Mouse (Mus musculus) hindbrain, embryonic 16.5 days (tissue): ENCODE data around the gene Tenm2. TPM values are rescaled to one million over a fixed set of nuclear protein-coding genes. Genes with fewer than 3 reads are reported as not detected.

Experiments used
- ATAC-seq: fragments of 200-750 bp; cut with Nextera tagmentation; 2 replicates; pipeline ENCODE4 v1.8.0; 2017; ENCODE audit warnings: moderate TSS enrichment, moderate library complexity
- H3K27ac ChIP-seq: fragments of 300-500 bp; sonication (generic); 2 replicates; pipeline ENCODE4 v1.5.1; 2014; ENCODE audit warnings: low read depth, mild to moderate bottlenecking, control low read depth, low read length, moderate library complexity
- H3K27me3 ChIP-seq: fragments of 300-500 bp; sonication (generic); replicated peaks from 2 replicates; pipeline ENCODE4 v1.6.1; 2014; ENCODE audit warnings: low read length; ENCODE audit not compliant: control insufficient read depth, insufficient read depth
- H3K36me3 ChIP-seq: fragments of 300-500 bp; sonication (generic); 2 replicates; pipeline ENCODE4 v1.6.1; 2014; ENCODE audit warnings: mild to moderate bottlenecking, low read length, moderate library complexity, mixed read lengths; ENCODE audit not compliant: control insufficient read depth, insufficient read depth
- H3K4me1 ChIP-seq: fragments of 300-500 bp; sonication (generic); 2 replicates; pipeline ENCODE4 v1.6.1; 2014; ENCODE audit warnings: low read depth, low read length; ENCODE audit not compliant: control insufficient read depth, insufficient read depth
- H3K4me2 ChIP-seq: fragments of 300-500 bp; sonication (generic); 2 replicates; pipeline ENCODE4 v1.6.1; 2014; ENCODE audit warnings: mild to moderate bottlenecking, low read length, control low read depth, moderate library complexity
- H3K4me3 ChIP-seq: fragments of 300-500 bp; sonication (generic); 2 replicates; pipeline ENCODE4 v1.5.1; 2014; ENCODE audit warnings: mild to moderate bottlenecking, low read length, control low read depth, moderate library complexity
- H3K9ac ChIP-seq: fragments of 300-500 bp; sonication (generic); 2 replicates; pipeline ENCODE4 v1.6.1; 2014; ENCODE audit warnings: low read depth, mild to moderate bottlenecking, control low read depth, low read length, moderate library complexity
- H3K9me3 ChIP-seq: fragments of 300-500 bp; sonication (generic); 2 replicates; pipeline ENCODE4 v1.6.1; 2014; ENCODE audit warnings: mild to moderate bottlenecking, low read length, moderate library complexity; ENCODE audit not compliant: control insufficient read depth
- WGBS: fragments of 180-500 bp; shearing (Covaris S2); extraction: QIAGEN DNeasy Blood & Tissue Kit; methylation state at CpG from one replicate; pipeline ENCODE4 v1.1.7; 2014; 5-methylcytosine and 5-hydroxymethylcytosine counted together
- polyA plus RNA-seq: library from polyadenylated mRNA; unstranded; fragments of >200 nt; fragmentation: Nextera tagmentation; extraction: Ambion mirVana; gene quantifications from 2 replicates; pipeline ENCODE4 v1.2.1, GENCODE M21; 2015

Tenm2 gene
- polyA plus RNA-seq, 1 experiment from 2014 or later = 33.2 TPM

- peak; percentile 80 for ATAC-seq
- Histone ChIP-seq H3K27ac (peak overlapping the region; percentile 72), H3K4me2 (no peak overlapping the region), H3K36me3 (no peaks in the 10 kb centered on the region), H3K9me3 (no peaks in the 10 kb centered on the region), H3K9ac (0 out of 2 replicates have a peak overlapping the region, but pooled peaks have one; percentile 5), H3K4me1 (peaks cover 41% of the 10 kb centered on the region), H3K4me3 (no peak overlapping the region), H3K27me3 (no peaks in the 10 kb centered on the region)
- WGBS = 21% methylated on average over 10 of the region's 10 CpGs
These were observed 1129.1 kb downstream of the Tenm2 start for GRCm38 (mm10) chr11:36106639-36107038.

- Histone ChIP-seq H3K9me3 (no peaks in the 10 kb centered on the region), H3K27me3 (no peaks in the 10 kb centered on the region), H3K4me2 (no peak overlapping the region), H3K4me3 (no peak overlapping the region), H3K9ac (no peak overlapping the region), H3K4me1 (peaks cover 26% of the 10 kb centered on the region), H3K36me3 (no peaks in the 10 kb centered on the region), H3K27ac (no peak overlapping the region)
- 27% methylated on average over 6 of the region's 6 CpGs for WGBS
- ATAC-seq = peak; percentile 34; the same call in 1 of the 2 replicates
These were observed 1132.2 kb downstream of the Tenm2 start for GRCm38 (mm10) chr11:36103556-36103955.

GRCm38 (mm10) chr11:36096219-36096618 lies 1139.5 kb downstream of the Tenm2 start:
- H3K4me1 ChIP-seq = peaks cover 3% of the 10 kb centered on the region; the same call in 1 of the 2 replicates
- H3K4me3 ChIP-seq = no peak overlapping the region
- no peaks in the 10 kb centered on the region for H3K9me3 ChIP-seq
- peak; percentile 87 for ATAC-seq
- 0 out of 2 replicates have a peak overlapping the region, but pooled peaks have one; percentile 0 for H3K27ac ChIP-seq
- 48% methylated on average over 14 of the region's 14 CpGs for WGBS
- H3K36me3 ChIP-seq = no peaks in the 10 kb centered on the region
- no peak overlapping the region for H3K9ac ChIP-seq
- no peaks in the 10 kb centered on the region for H3K27me3 ChIP-seq
- no peak overlapping the region for H3K4me2 ChIP-seq

GRCm38 (mm10) chr11:36090210-36090609 lies 1145.6 kb downstream of the Tenm2 start:
- Histone ChIP-seq H3K9ac (no peak overlapping the region), H3K27me3 (no peaks in the 10 kb centered on the region), H3K4me2 (no peak overlapping the region), H3K36me3 (no peaks in the 10 kb centered on the region), H3K4me1 (no peaks in the 10 kb centered on the region), H3K27ac (no peak overlapping the region), H3K4me3 (no peak overlapping the region), H3K9me3 (no peaks in the 10 kb centered on the region)
- ATAC-seq = no peak
- 14% methylated on average over 3 of the region's 3 CpGs for WGBS

GRCm38 (mm10) chr11:36081399-36082053 lies 1154.2 kb downstream of the Tenm2 start:
- Histone ChIP-seq H3K27ac (no peak overlapping the region), H3K9ac (no peak overlapping the region), H3K4me3 (no peak overlapping the region), H3K36me3 (no peaks in the 10 kb centered on the region), H3K9me3 (no peaks in the 10 kb centered on the region), H3K27me3 (no peaks in the 10 kb centered on the region), H3K4me1 (peaks cover 10% of the 10 kb centered on the region), H3K4me2 (no peak overlapping the region)
- 0 out of 2 replicates have a peak, but pooled peaks have one; percentile 26 for ATAC-seq
- WGBS = 50% methylated on average over 10 of the region's 10 CpGs

- ATAC-seq = 0 out of 2 replicates have a peak, but pooled peaks have one; percentile 7
- no peak overlapping the region for H3K9ac ChIP-seq
- no peaks in the 10 kb centered on the region for H3K36me3 ChIP-seq
These were observed 1155.0 kb downstream of the Tenm2 start for GRCm38 (mm10) chr11:36080766-36081165.

GRCm38 (mm10) chr11:36078391-36078790 lies 1157.4 kb downstream of the Tenm2 start:
- no peak overlapping the region for H3K4me2 ChIP-seq
- ATAC-seq = no peak
- no peak overlapping the region for H3K9ac ChIP-seq
- peaks cover 18% of the 10 kb centered on the region for H3K4me1 ChIP-seq
- H3K9me3 ChIP-seq = no peaks in the 10 kb centered on the region
- H3K27ac ChIP-seq = no peak overlapping the region
- H3K27me3 ChIP-seq = no peaks in the 10 kb centered on the region
- WGBS = 76% methylated on average over 7 of the region's 7 CpGs
- no peaks in the 10 kb centered on the region for H3K36me3 ChIP-seq
- H3K4me3 ChIP-seq = no peak overlapping the region

More at GRCm38 (mm10) chr11:36080766-36081165, 1155.0 kb downstream of the Tenm2 start:
- Histone ChIP-seq H3K9me3 (no peaks in the 10 kb centered on the region), H3K27me3 (no peaks in the 10 kb centered on the region), H3K4me1 (peaks cover 10% of the 10 kb centered on the region), H3K4me2 (no peak overlapping the region), H3K27ac (0 out of 2 replicates have a peak overlapping the region, but pooled peaks have one; percentile 2), H3K4me3 (no peak overlapping the region)
- 65% methylated on average over 11 of the region's 11 CpGs for WGBS

- Histone ChIP-seq H3K4me2 (no peak overlapping the region), H3K27me3 (no peaks in the 10 kb centered on the region), H3K36me3 (no peaks in the 10 kb centered on the region), H3K9me3 (no peaks in the 10 kb centered on the region), H3K9ac (no peak overlapping the region), H3K4me1 (peaks cover 19% of the 10 kb centered on the region), H3K27ac (no peak overlapping the region; the same call in 1 of the 2 replicates), H3K4me3 (no peak overlapping the region)
- peak; percentile 76 for ATAC-seq
- 66% methylated on average over 8 of the region's 8 CpGs for WGBS
These were observed 1161.7 kb downstream of the Tenm2 start for GRCm38 (mm10) chr11:36074015-36074567.

GRCm38 (mm10) chr11:36073074-36073818 lies 1162.5 kb downstream of the Tenm2 start:
- H3K36me3 ChIP-seq = no peaks in the 10 kb centered on the region
- peaks cover 17% of the 10 kb centered on the region for H3K4me1 ChIP-seq
- ATAC-seq = peak; percentile 84
- no peaks in the 10 kb centered on the region for H3K9me3 ChIP-seq
- no peak overlapping the region for H3K4me2 ChIP-seq
- 65% methylated on average over 8 of the region's 8 CpGs for WGBS
- H3K27me3 ChIP-seq = no peaks in the 10 kb centered on the region
- H3K27ac ChIP-seq = no peak overlapping the region
- no peak overlapping the region for H3K4me3 ChIP-seq
- H3K9ac ChIP-seq = no peak overlapping the region
